In the genomic region with DNA sequence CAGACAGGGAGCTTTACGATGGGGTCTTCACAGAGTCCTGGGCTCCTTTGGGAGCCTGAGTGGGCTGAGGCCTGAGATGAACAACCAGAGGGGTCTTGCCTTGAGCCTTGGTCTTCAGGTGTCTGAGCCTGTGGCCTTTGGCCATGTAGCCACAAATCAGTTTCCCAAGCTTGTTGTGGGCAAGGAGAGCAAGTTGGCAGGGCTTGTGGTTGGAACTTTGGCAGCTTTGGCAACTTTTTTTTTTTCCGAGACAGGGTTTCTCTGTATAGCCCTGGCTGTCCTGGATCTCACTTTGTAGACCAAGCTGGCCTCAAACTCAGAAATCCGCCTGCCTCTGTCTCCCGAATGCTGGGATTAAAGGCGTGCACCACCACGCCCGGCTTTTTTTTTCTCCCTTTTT, we compare ENCODE assay signal across 23 mouse cellular contexts. TPM values are rescaled to one million over a fixed set of nuclear protein-coding genes. Genes with fewer than 3 reads are reported as not detected.
"Had no signal": no experiment of that assay in that cellular context is flagged by ENCODE, and none has a peak within 500 bp of the region (broad histone marks: within the 10 kb centered on the region; RNA-seq: fewer than 3 reads in every experiment).

No protein-coding gene starts in this region.

RNA-seq across cellular contexts. Expression of a gene that starts 14.4 kb away (rescaled TPM):
- total RNA-seq: hindbrain, postnatal 0 days; layer of hippocampus, adult 18-20 months; layer of hippocampus, adult 2 months; layer of hippocampus, adult 8-10 months; layer of hippocampus, postnatal 10 days; layer of hippocampus, postnatal 14 days; layer of hippocampus, postnatal 25 days; layer of hippocampus, postnatal 36 days; left cerebral cortex, adult 18-20 months; left cerebral cortex, adult 2 months; left cerebral cortex, adult 8-10 months had no signal
- polyA plus RNA-seq: heart, embryonic 12.5 days; heart, embryonic 13.5 days; heart, embryonic 14.5 days; heart, postnatal 0 days; hindbrain, embryonic 10.5 days; hindbrain, embryonic 12.5 days; hindbrain, embryonic 14.5 days; hindbrain, embryonic 15.5 days; hindbrain, embryonic 16.5 days; hindbrain, postnatal 0 days; kidney, embryonic 14.5 days; kidney, embryonic 15.5 days; kidney, postnatal 0 days had no signal
